36 mouse cellular contexts compared by ENCODE assay signal in the genomic region with DNA sequence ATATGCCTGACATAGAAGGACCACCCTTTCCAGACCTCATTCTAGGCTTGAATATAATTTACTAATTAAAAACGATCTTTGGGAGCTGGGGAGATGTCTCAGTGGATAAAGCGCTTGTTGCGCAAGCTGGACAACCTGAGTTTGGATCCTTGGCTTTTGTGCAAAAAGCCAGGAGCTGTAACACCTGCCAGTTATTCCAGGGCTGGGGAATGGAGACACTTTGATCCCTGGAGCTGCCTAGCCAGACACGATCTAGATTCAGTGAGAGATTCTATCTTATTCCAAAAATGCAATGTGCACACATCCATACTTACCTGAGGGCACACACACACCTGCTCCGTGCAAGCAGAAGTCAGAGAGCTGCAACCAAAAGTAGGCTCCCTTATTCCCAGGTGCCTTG.
"Had no signal": no experiment of that assay in that cellular context is flagged by ENCODE, and none has a peak within 500 bp of the region (broad histone marks: within the 10 kb centered on the region; RNA-seq: fewer than 3 reads in every experiment).

No protein-coding gene starts in this region.

- H3K4me1 ChIP-seq: heart, embryonic 10.5 days; heart, embryonic 12.5 days; heart, embryonic 13.5 days; heart, embryonic 15.5 days; hindbrain, embryonic 10.5 days; hindbrain, embryonic 12.5 days; hindbrain, embryonic 13.5 days; hindbrain, embryonic 15.5 days; intestine, embryonic 15.5 days; kidney, embryonic 15.5 days had no signal

- H3K4me3 ChIP-seq: heart, embryonic 10.5 days; heart, embryonic 12.5 days; heart, embryonic 13.5 days; heart, embryonic 15.5 days; hindbrain, embryonic 10.5 days; hindbrain, embryonic 12.5 days; hindbrain, embryonic 13.5 days; hindbrain, embryonic 15.5 days; intestine, embryonic 15.5 days; kidney, embryonic 15.5 days; layer of hippocampus, adult 2 months; left cerebral cortex, adult 2 months had no signal

- H3K4me2 ChIP-seq: heart, embryonic 11.5 days; heart, embryonic 12.5 days; heart, embryonic 13.5 days; heart, embryonic 15.5 days; hindbrain, embryonic 12.5 days; hindbrain, embryonic 13.5 days; hindbrain, embryonic 14.5 days; hindbrain, embryonic 15.5 days; intestine, embryonic 15.5 days; kidney, embryonic 15.5 days had no signal

- H3K27me3 ChIP-seq: heart, embryonic 12.5 days; heart, embryonic 13.5 days; heart, embryonic 15.5 days; hindbrain, embryonic 12.5 days; hindbrain, embryonic 13.5 days; hindbrain, embryonic 15.5 days; intestine, embryonic 15.5 days; kidney, embryonic 15.5 days had no signal

- H3K27ac ChIP-seq: heart, embryonic 10.5 days; heart, embryonic 13.5 days; heart, embryonic 15.5 days; hindbrain, embryonic 10.5 days; hindbrain, embryonic 12.5 days; hindbrain, embryonic 13.5 days; hindbrain, embryonic 14.5 days; hindbrain, embryonic 15.5 days; hindbrain, postnatal 0 days; intestine, embryonic 15.5 days; kidney, embryonic 15.5 days; kidney, postnatal 0 days; layer of hippocampus, adult 2 months; left cerebral cortex, adult 2 months had no signal

- H3K9me3 ChIP-seq: heart, embryonic 10.5 days; heart, embryonic 12.5 days; heart, embryonic 13.5 days; heart, embryonic 15.5 days; hindbrain, embryonic 10.5 days; hindbrain, embryonic 12.5 days; hindbrain, embryonic 13.5 days; hindbrain, embryonic 15.5 days; intestine, embryonic 15.5 days; kidney, embryonic 15.5 days had no signal

- ATAC-seq: hindbrain, embryonic 16.5 days; hindbrain, postnatal 0 days; inflammation-experienced regulatory T-cells, adult 6 months; intestine, embryonic 15.5 days; intestine, embryonic 16.5 days; intestine, postnatal 0 days had no signal

- DNase-seq: heart, postnatal 10 days; heart, postnatal 14 days; heart, postnatal 36 days; heart, postnatal 4 days; kidney, adult 11 months; kidney, adult 18-20 months; kidney, adult 2 months; kidney, adult 8-10 months; kidney, adult 9 months; kidney, postnatal 10 days; kidney, postnatal 14 days; kidney, postnatal 25 days; kidney, postnatal 36 days; kidney, postnatal 4 days; layer of hippocampus, adult 9-11 months; layer of hippocampus, postnatal 36 days had no signal

- H3K9ac ChIP-seq: heart, embryonic 12.5 days; heart, embryonic 13.5 days; heart, embryonic 15.5 days; hindbrain, embryonic 12.5 days; hindbrain, embryonic 13.5 days; hindbrain, embryonic 14.5 days; hindbrain, embryonic 15.5 days; intestine, embryonic 15.5 days; kidney, embryonic 15.5 days had no signal
